Mouse (Mus musculus): ENCODE data around the gene Bcas3.

- TF ChIP-seq EP300 (IDR thresholded peaks at IDR 0.05; ENCODE audit: low read depth) (no peak), CTCF (IDR thresholded peaks at IDR 0.05; ENCODE audit: low read depth) (peak; percentile 59)
These were observed 353.7 kb downstream of the Bcas3 start for GRCm38 (mm10) chr11:85706630-85707029.
